Mouse (Mus musculus) right cerebral cortex, postnatal 10 days (tissue): Measurements from ENCODE around the gene Gimap1.

Experiments used
- DNase-seq, 2 experiments: peaks; one replicate each; pipeline ENCODE4 v3.0.0; 2021; ENCODE audit warnings: low spot score in 2 of 2

Gene Gimap1

DNA sequence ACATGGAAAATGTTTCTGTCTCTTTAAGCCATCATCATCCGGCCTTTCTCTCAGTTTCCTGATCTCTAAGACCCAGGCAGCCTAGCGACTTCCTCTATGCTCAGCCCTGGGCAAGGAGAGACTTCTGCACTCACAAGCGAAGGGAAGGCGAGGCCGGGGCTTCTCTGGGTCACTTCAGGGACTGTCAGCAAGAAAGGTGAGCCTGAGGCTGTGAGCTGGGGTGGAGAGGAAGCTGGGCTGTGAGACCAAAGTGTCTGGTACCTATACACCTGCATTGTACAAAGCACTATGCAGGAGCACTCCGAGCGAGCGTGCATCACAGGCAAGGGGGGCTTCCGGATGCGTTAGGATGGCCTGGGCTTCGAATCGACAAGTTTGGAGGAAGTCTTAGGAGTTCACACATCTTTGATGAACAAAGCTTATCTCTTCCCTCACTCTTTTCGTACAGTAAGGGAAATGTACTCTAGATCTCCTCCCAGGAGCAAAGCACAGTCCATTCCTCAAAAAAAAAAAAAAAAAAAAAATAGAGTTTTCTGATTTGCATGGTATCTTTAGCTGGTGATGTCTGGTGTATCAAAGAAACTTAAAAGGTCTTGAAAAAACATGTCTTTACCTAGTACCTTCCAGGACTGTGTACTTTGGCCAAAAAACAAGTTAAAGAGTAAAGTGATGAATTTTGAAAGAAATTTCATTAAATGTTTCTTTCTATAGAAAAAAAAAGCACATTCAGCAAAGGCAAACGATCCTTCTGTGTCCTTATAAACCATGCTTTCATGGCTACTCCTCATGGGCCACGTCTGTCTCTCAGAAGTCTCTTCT, at the start of gene Gimap1:
Gene Gimap1, plus strand, starts transcription at position 94 of the 819 bp plus-strand sequence.
- no peak for DNase-seq

DNA sequence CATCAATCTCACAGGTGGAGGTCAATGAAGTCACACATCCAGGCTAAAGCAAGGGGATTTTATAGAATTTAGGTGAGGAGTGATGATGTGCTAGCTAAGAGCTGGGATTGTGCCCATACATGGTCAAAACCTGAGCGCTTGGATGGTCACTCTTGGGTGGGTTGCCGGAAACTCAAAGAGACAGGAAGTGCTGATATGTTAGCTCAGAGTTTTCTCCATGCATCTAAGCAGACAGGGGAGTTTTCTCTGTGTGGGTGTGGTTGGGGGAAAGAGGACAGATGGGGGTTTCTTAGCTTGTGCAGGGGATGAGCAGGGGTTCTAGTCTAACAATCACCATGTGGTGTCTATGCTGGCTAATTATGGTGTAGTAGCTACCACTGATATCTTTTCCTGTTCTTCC, 49.5 kb upstream of the Gimap1 start:
- DNase-seq: no peak

DNA sequence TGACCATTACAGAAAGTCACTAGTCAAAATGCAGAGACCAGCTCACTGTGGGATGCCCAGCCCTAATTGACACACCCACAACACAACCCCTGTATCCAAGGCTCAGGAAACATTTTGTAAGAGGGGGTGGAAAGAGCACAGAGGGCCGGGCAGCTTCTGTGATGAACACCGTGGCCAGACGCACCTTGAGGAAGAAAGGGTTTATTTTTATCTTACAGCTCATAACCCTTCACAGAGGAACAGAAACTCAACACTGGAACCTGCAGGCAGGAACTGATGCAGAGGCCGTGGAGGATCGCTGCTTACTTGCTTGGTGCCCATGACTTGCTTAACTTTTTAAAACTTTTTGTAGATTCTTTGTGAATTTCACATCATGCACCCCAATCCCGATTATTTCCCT, 45.9 kb upstream of the Gimap1 start:
- no peak for DNase-seq

DNA sequence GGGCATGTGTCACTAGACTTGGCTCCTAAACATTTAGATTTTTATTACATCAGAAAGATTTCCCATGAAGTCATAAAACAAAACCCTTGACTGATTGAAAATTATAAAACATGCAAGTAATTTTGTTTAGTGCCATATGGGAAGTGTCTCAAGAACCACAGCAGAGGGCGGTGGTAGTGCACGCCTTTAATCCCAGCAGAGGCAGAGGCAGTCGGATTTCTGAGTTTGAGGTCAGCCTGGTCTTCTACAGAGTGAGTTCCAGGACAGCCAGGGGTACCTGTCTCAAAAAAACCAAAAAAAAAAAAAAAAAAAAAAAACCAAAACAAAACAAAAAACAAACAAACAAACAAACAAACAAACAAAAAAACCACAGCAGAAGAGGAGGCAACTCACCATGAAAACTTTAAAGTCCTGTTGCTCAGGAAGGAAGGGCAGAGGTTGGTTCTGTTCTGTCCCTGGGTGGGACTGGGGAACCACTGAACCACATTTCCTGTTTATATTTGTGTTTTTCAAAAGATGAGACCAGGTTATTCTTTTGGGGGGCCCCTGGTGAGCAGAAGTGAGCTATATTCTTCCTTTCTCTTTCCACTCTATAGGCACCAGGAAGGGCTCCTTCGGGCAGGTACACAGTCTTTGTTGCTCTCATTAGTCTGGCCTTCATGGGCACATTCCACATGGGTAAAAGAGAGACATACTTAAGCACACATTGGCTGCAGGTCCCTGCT, 41.9 kb upstream of the Gimap1 start:
- no peak for DNase-seq

DNA sequence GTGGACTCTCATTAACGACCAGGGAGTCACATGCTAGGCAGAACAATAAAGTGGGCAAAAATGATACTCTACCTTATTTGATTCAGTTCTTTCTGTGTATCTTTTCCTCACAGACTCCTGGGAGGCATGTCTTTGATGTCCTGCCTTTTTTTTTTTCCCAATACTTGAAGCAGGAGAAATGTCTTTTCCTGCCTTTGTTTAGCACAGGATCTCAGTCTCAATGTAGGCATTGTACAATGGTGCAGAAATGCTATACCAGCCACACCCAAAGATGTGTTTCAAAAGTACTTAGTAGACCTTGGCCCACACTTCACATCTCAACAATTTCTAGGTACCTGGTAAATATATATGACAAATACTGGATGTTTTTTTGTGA, 41.3 kb upstream of the Gimap1 start:
- DNase-seq: no peak

DNA sequence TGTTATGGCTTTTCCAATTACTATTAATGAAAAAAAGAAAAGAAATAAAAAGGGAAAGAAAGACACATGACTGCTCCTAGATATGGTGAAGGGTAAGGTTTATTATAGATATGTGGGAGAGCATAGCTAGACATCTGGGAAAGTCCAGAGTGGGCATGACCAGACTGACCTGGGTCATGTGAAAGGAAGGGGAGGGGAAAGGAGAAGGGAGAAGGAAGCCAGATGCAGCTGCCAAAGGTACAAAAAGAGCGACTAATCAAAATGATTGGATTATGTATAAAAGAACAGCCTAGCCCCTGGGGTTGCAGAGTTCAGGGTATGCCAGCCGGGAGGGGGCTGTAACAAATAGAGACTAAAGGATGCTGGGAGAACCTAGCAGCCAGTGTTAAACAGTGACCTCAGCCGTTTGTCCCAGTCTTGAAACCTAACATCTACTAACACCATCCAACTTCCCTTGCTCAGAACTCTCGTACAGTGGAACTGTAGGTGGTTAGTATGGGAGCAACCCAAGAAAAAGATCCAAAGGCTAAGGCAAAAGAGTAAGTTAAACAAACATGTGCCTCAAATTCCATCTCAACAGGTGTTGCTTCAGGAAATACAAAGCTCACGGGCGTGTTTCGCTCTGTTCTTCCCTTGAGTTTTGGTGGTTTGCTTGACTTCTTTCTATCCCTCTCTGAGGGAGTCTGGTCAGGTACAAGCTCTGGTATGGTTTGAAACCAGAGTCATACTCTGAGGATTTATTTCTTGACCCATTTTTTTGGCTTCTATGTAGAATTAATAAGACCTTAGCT, 40.6 kb upstream of the Gimap1 start:
- no peak for DNase-seq

DNA sequence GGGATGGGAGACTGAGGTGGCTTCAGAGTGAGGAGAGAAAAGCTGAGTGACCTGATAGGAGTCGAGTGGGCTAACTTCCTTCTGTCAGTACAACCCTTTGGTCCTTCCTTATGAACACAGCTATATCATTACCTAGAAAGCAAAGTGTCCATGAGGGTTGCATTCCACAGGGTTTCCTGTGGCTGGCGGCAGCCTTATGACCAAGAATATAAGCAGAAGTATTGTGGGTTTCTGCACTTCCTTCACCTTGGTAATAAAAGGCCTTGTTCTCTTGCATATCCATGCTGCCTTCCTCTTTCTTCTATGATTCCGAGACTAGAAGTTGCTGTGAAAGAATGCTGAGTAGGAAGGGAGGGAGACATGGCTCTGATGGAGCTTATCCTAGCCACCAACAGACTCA, 40.0 kb upstream of the Gimap1 start:
- no peak for DNase-seq

DNA sequence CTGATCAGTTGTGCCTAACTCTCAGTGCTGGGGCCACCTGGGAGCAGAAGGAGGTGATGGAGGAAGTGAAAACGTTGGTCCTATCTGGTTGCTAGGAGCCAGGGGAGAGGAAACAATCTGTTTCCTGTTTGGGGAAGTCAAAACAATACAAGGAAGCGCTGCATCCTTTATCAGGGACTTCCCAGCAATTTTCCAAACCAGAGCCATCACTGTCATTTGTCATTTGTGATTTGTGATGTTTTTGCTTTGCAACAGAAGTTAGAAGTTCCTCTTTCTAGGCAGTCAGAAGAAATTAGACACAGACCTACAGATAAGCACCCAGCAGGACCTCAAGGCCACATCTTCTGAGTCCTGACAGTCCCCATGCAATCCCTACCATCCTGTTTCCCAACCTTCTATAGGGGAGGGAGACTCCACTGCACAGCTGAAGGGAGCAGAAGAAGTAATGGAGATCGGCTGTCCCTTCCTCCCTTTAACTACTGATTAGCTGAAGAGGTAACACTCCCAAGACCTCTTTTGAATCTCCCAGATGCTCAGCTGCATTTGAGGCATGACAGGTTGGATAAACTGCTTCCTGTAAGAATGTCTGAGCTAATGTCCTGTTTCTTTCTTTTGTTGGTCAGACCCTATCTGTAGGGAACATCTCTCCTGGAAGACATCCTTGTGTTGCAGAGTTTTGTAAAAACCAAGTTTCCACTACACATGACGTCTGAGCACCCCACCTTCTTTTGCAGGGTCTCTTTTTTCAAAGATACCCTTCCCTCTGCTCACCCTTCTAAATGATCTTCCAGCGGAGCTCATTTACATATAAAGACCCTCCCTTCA, 38.4 kb upstream of the Gimap1 start:
- no peak for DNase-seq

DNA sequence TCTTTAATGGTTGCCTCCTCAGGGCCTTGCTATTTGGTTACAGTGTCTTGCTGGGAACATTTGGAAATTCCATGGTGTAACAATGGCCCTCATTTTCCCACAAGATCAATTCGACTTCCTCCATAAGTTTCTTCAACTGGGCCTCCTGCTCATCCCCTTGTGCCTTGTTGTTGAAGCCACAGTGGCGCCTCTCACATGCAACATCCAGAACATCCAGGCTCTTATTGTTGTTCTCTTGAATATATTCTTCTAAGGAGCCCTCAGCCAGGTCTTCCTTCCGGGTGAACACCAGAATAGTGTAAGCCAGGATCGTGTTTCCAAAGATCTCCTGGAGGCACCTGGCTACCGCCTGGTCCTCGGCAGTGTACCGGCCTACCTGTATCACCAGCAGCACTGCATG, 36.7 kb upstream of the Gimap1 start:
- no peak for DNase-seq

DNA sequence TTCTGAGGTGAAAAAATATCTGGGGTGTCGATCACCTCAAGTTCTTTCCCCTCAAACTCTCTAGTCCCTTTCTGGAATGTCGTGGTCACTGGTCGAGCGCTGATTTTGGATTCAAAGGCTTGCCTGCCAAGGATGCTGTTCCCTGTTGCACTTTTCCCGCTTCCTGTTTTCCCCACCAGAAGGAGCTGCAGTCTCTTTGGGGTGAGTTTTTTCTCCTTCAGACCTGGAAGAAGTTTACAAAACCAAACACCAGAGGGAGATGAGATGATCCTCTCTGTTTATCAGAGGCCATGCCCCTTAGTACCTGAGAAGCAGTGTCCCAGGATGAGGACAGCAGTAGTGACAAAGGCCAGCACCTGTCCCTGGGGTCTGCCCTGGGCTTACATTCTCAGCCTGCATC, 36.3 kb upstream of the Gimap1 start:
- DNase-seq: no peak

DNA sequence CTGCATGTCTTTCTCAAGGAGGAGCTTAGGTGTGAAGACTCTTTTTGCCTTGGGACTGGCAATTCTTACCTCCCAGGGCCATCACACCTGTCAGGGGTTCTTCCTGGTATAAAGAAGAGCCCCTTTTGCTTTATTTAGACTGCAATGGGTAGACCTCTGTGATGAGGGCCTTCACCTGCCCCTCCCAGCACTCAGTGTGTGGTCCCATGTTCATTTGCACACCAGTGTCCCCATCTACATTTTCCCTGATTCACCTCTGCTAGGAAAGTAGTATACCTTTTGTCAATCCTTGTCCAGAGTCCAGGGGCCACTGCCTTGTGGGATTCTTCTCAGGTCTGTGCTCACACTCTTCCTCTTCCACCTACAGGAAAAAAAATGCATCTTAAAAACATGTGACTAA, 34.7 kb upstream of the Gimap1 start:
- no peak for DNase-seq

DNA sequence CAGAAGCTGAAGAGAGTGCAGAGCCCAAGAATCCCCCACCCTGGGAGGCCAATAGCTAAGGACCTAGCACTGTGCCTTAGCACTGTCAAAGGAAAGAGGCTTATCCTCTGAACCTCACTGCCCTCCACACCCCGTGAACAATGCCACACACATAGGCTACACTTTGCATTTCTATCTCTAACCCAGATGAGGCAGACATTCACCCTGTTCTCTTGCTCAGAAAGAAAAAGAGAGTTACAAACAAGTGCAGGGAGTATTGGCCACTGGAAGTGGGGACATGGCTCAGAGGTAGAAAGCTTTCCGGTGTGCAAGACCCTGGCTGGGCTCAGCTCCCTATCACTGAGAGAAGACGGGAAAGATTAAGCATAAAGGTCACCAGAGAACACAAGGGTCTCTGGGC, 32.7 kb upstream of the Gimap1 start:
- no peak for DNase-seq

DNA sequence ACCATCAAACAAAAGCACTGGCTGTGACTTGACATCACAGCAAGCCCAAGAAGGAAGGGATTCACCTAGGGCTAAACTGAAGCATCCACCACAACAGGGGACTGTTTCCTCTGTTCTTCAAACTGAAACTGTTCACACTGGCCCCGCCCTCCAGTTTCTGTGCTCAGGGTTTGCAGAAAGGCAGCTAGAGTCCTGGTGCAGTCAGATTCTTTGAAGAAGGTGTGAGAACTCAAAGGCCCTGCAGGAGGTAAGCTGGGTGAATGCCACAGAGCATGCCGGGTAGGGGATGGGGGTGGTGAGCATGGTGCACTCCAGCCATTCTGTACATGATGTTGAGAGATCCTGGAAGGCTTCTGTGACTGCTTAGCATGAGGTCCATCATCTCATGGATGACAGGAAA, 20.4 kb upstream of the Gimap1 start, which contains the start of the genes Gm28053 and Gimap7:
Gene Gm28053, plus strand, starts transcription at position 153 of the 400 bp plus-strand sequence.
Gene Gimap7, plus strand, starts transcription at position 167 of the 400 bp plus-strand sequence.
- DNase-seq: no peak

DNA sequence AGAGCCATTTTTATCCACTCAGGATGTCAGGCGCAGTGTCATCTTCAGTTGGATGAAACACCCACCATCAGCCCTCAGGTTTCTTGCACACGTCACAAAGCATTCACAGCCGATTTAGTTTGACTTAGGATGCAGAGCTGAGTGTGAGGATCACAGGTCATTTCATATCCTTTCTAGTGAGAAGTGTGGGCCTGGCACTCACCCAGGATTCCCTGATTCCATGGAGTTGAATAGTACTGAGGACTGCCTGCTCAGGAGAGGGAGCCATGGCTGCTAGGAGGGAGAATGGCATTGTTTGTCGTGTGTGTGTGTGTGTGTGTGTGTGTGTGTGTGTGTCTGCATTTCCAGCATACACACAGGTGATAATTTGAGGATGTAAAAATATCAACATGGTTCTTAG, 18.5 kb upstream of the Gimap1 start:
- DNase-seq: peak in 1 of 2 experiments; percentile 25

DNA sequence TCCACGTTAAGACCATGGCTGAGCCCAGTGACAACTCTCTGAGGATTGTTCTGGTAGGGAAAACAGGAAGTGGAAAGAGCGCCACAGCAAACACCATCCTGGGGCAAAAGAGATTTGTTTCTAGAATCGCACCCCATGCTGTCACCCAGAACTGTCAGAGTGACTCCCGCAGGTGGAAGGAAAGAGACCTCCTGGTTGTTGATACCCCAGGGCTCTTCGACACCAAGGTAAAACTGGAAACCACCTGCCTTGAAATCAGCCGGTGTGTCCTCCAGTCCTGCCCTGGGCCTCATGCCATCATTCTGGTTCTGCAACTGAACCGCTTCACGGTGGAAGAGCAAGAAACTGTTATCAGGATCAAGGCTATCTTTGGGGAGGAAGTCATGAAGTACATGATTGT, 15.4 kb upstream of the Gimap1 start:
- DNase-seq: no peak

DNA sequence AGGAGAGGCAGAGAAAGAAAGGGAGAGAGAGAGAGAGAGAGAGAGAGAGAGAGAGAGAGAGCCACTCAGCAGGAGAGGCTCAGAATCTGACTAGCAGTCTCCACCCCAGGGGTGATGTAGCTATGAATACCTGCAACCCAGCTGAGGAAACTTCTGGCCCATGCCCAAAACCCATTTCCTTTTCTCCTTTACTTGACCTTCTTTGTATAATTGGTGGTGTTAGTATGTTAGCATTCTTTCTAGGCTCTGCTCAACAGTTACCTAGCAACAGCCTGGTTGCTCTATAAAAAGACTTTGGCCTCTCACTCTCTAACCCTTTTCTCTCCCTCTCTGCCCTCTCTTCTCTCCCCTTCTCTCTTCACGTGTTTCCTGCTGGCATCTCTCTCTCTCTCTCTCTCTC, 13.4 kb upstream of the Gimap1 start:
- peak; percentile 31 to 44 for DNase-seq

DNA sequence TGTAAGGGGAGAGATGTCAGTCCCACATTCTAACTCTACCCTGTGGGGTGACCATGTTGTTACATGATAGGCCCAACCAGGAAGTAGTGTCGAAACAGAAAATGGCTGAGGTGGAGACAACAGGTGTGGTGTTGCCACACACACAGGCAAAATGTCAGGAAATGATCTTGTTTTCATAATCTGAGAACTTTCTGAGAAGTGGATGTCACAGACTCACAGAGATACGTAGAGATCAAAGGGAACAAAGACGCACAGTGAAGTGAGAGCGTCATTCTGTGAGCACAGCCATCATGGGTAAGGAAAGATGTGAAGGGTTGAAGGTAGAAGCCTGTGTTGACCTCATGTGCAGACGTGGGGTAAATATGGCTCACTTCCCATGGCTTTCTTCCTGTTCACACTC, 11.1 kb upstream of the Gimap1 start:
- no peak for DNase-seq

DNA sequence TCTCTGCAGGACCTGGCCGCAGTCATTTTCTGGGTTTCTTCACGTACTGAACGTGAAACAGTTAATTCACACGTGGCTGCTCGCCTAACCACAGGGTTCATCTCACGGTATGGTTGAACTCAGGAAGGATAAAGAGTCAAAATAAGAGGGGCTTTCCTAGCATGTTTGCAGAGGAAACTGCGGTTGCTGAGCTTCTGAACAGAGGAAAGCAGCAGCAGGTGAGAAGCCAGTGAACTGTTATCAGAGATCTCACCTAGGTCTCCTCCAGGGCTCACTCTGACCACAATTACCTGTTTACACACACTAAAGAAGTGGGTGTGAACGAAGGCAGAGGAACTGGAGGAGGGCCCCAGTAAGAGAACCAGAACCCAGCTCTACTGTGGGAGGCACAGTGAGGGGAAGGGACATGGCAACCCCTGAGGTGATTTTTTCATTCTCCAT, 6.0 kb upstream of the Gimap1 start:
- DNase-seq: no peak

DNA sequence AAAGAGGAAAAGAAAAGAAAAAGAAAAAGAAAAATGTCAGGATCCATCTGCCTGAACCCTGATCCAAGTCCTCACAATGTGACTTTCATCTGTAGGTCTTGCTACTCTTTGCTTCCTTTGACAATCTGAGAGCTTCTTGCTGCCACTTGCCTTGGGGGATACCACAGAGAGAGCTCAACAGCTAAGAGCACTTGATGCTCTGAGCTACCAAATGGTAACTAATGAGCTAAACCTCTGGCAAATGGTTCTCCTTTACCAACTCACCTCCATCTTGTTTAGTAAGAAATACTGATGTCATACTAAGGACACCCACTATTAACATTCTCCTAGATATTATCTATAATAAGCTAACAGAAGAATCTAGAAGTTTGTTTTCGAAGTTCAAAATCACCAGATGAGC, 5.2 kb upstream of the Gimap1 start:
- DNase-seq: no peak

DNA sequence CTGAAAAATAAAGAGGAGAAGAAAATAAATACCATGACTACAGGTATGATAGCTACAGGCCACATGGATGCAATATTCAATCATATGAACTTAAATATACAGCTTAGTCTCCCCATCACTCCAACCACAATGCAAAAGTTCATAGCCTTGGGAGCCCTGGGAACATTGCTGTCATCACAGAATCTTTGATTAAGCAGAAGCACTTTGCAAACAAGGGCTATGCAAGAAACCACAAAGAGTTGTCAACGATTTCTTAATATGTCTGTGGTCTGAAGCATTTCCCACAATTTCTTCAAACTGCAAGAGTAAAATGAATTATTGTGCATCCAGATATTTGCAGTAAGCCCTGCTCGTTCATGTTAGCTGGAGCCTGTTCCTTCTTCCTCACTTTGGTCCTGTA, 1.8 kb upstream of the Gimap1 start:
- no peak for DNase-seq

DNA sequence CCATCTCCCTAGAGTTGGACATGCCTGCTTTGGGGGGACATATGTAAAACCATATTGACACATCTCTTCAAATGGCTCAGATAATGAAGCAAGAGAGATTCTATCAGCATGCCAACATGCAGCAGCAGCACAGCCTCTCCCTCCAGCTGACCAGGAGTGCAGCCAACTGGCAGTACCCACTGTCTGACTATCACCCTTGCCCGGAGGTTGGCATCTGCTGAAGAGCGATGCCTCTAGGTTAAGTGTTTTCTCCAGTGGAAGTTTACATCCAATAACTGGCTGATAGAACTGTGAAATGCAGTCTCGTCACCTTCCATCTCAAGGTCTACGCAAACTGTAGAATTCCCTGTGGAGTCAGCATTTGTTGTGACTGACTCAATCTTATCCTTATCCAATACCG, 1.2 kb upstream of the Gimap1 start:
- DNase-seq: no peak

DNA sequence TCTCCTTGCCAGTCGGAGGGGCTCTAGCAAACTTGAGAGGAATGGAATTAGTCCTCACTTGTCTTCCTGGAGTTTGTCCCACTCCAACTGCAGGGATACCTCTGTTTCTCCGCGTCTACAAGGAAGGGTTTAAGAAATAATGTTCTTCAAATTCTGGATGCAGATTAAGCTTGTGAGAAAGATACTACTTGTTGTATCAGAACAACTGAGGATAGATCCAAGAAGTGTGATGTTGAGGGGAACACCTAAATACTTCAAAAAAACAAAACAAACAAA, 864 bp downstream of the Gimap1 start:
- no peak for DNase-seq
